Mouse (Mus musculus) intestine, embryonic 16.5 days (tissue): Measurements from ENCODE around the gene Rnf151. TPM values are rescaled to one million over a fixed set of nuclear protein-coding genes. Genes with fewer than 3 reads are reported as not detected.
"Not testable (repeated sequence)": the region's sequence is repeated elsewhere in the genome, so short reads cannot be mapped to it uniquely, and the experiment has no call there.

Source experiments
- ATAC-seq: fragments of 200-750 bp; cut with Nextera tagmentation; 2 replicates; pipeline ENCODE4 v1.8.0; 2017; ENCODE audit warnings: moderate TSS enrichment, moderate library complexity
- H3K27ac ChIP-seq: fragments of 300-500 bp; sonication (generic); 2 replicates; pipeline ENCODE4 v1.5.1; 2014; ENCODE audit warnings: mild to moderate bottlenecking, low read length
- H3K27me3 ChIP-seq: fragments of 300-500 bp; sonication (generic); replicated peaks from 2 replicates; pipeline ENCODE4 v1.6.1; 2014; ENCODE audit warnings: low read length, control low read depth, mixed read lengths; ENCODE audit not compliant: control insufficient read depth, insufficient read depth
- H3K36me3 ChIP-seq: fragments of 300-500 bp; sonication (generic); 2 replicates; pipeline ENCODE4 v1.6.1; 2014; ENCODE audit warnings: low read length, control low read depth; ENCODE audit not compliant: control insufficient read depth, insufficient read depth
- H3K4me1 ChIP-seq: fragments of 300-500 bp; sonication (generic); 2 replicates; pipeline ENCODE4 v1.6.1; 2014; ENCODE audit warnings: low read length, control low read depth, mixed read lengths; ENCODE audit not compliant: control insufficient read depth, insufficient read depth
- H3K4me2 ChIP-seq: fragments of 300-500 bp; sonication (generic); 2 replicates; pipeline ENCODE4 v1.6.1; 2014; ENCODE audit warnings: low read depth, low read length, control low read depth
- H3K4me3 ChIP-seq: fragments of 300-500 bp; sonication (generic); 2 replicates; pipeline ENCODE4 v1.5.1; 2014; ENCODE audit warnings: mild to moderate bottlenecking, low read length
- H3K9ac ChIP-seq: fragments of 300-500 bp; sonication (generic); 2 replicates; pipeline ENCODE4 v1.6.1; 2014; ENCODE audit warnings: low read depth, low read length
- H3K9me3 ChIP-seq: fragments of 300-500 bp; sonication (generic); 2 replicates; pipeline ENCODE4 v1.6.1; 2016; ENCODE audit warnings: low read length, control low read depth; ENCODE audit not compliant: control insufficient read depth
- WGBS: fragments of 180-500 bp; shearing (Covaris S2); extraction: QIAGEN DNeasy Blood & Tissue Kit; methylation state at CpG from one replicate; pipeline ENCODE4 v1.1.7; 2014; 5-methylcytosine and 5-hydroxymethylcytosine counted together
- polyA plus RNA-seq: library from polyadenylated mRNA; unstranded; fragments of >200 nt; fragmentation: Nextera tagmentation; extraction: Ambion mirVana; gene quantifications from 2 replicates; pipeline ENCODE4 v1.2.1, GENCODE M21; 2015

Gene Rnf151
- polyA plus RNA-seq, 1 experiment from 2014 or later: not detected

- H3K4me1 ChIP-seq: peaks cover 16% of the 10 kb centered on the region
- WGBS: 1% methylated on average over 15 of the region's 15 CpGs
- no peaks in the 10 kb centered on the region for H3K27me3 ChIP-seq
- peak overlapping the region; percentile 89 for H3K9ac ChIP-seq
- H3K36me3 ChIP-seq: peaks cover 7% of the 10 kb centered on the region
- H3K9me3 ChIP-seq: no peaks in the 10 kb centered on the region
- H3K4me3 ChIP-seq: peak overlapping the region; percentile 89
- peak overlapping the region; percentile 58 for H3K4me2 ChIP-seq
- peak overlapping the region; percentile 90 for H3K27ac ChIP-seq
- peak; percentile 16; the same call in 1 of the 2 replicates for ATAC-seq
Measured at GRCm38 (mm10) chr17:24723881-24724180, 6.0 kb upstream of the Rnf151 start.

- WGBS: 2% methylated on average over 12 of the region's 12 CpGs
- Histone ChIP-seq H3K36me3 (peaks cover 7% of the 10 kb centered on the region), H3K4me2 (peak overlapping the region; percentile 58), H3K9me3 (no peaks in the 10 kb centered on the region), H3K27ac (peak overlapping the region; percentile 90), H3K27me3 (no peaks in the 10 kb centered on the region), H3K4me3 (peak overlapping the region; percentile 89), H3K9ac (peak overlapping the region; percentile 89), H3K4me1 (peaks cover 19% of the 10 kb centered on the region)
- no peak for ATAC-seq
Measured at GRCm38 (mm10) chr17:24723122-24723880, 5.4 kb upstream of the Rnf151 start.

- Histone ChIP-seq H3K4me3 (peak overlapping the region; percentile 89), H3K4me1 (peaks cover 19% of the 10 kb centered on the region), H3K27me3 (no peaks in the 10 kb centered on the region), H3K9ac (peak overlapping the region; percentile 60), H3K27ac (peak overlapping the region; percentile 23; the same call in 1 of the 2 replicates), H3K4me2 (peak overlapping the region; percentile 58), H3K9me3 (no peaks in the 10 kb centered on the region), H3K36me3 (peaks cover 7% of the 10 kb centered on the region)
- WGBS: 33% methylated on average over 13 of the region's 13 CpGs
- ATAC-seq: no peak
Measured at GRCm38 (mm10) chr17:24722220-24722924, 4.5 kb upstream of the Rnf151 start.

GRCm38 (mm10) chr17:24721383-24721955 lies 3.6 kb upstream of the Rnf151 start:
- Histone ChIP-seq H3K9ac (peak overlapping the region; percentile 69), H3K4me2 (peak overlapping the region; percentile 58), H3K4me1 (peaks cover 19% of the 10 kb centered on the region), H3K4me3 (peak overlapping the region; percentile 89)
- not testable (repeated sequence) for H3K27me3 ChIP-seq, ATAC-seq, H3K27ac ChIP-seq, H3K9me3 ChIP-seq, H3K36me3 ChIP-seq
- WGBS: 49% methylated on average over 7 of the region's 7 CpGs

- Histone ChIP-seq H3K4me1 (peaks cover 19% of the 10 kb centered on the region), H3K4me2 (peak overlapping the region; percentile 58), H3K9ac (peak overlapping the region; percentile 69), H3K27ac (0 out of 2 replicates have a peak overlapping the region, but pooled peaks have one; percentile 80), H3K4me3 (peak overlapping the region; percentile 89)
- ATAC-seq, H3K36me3 ChIP-seq, H3K9me3 ChIP-seq, H3K27me3 ChIP-seq: not testable (repeated sequence)
- 0% methylated on average over 11 of the region's 11 CpGs for WGBS
Measured at GRCm38 (mm10) chr17:24720616-24721015, 2.8 kb upstream of the Rnf151 start.

GRCm38 (mm10) chr17:24719494-24720222 lies 1.8 kb upstream of the Rnf151 start:
- H3K36me3 ChIP-seq: peaks cover 7% of the 10 kb centered on the region
- peak overlapping the region; percentile 89 for H3K4me3 ChIP-seq
- no peaks in the 10 kb centered on the region for H3K9me3 ChIP-seq
- peak overlapping the region; percentile 58 for H3K4me2 ChIP-seq
- H3K4me1 ChIP-seq: peaks cover 19% of the 10 kb centered on the region
- H3K27ac ChIP-seq: peak overlapping the region; percentile 81
- H3K27me3 ChIP-seq: no peaks in the 10 kb centered on the region
- peak; percentile 96 for ATAC-seq
- under 1% methylated on average over 61 of the region's 61 CpGs for WGBS
- peak overlapping the region; percentile 96 for H3K9ac ChIP-seq

- Histone ChIP-seq H3K4me3 (peak overlapping the region; percentile 89), H3K4me2 (peak overlapping the region; percentile 57), H3K4me1 (peaks cover 19% of the 10 kb centered on the region), H3K9ac (peak overlapping the region; percentile 96)
- H3K27me3 ChIP-seq, H3K27ac ChIP-seq, H3K36me3 ChIP-seq, H3K9me3 ChIP-seq, ATAC-seq: not testable (repeated sequence)
- WGBS: 59% methylated on average over 5 of the region's 5 CpGs
Measured at GRCm38 (mm10) chr17:24718938-24719337, 1.1 kb upstream of the Rnf151 start.

- no peaks in the 10 kb centered on the region for H3K27me3 ChIP-seq
- 98% methylated on average over 15 of the region's 15 CpGs for WGBS
- no peaks in the 10 kb centered on the region for H3K9me3 ChIP-seq
- H3K4me3 ChIP-seq: no peak overlapping the region
- no peak overlapping the region for H3K4me2 ChIP-seq
- peaks cover 5% of the 10 kb centered on the region; the same call in 1 of the 2 replicates for H3K4me1 ChIP-seq
- no peak overlapping the region for H3K9ac ChIP-seq
- no peak for ATAC-seq
- H3K27ac ChIP-seq: no peak overlapping the region
- H3K36me3 ChIP-seq: no peaks in the 10 kb centered on the region
Measured at GRCm38 (mm10) chr17:24716166-24716682, 1.6 kb downstream of the Rnf151 start.

GRCm38 (mm10) chr17:24715556-24715955 lies 2.3 kb downstream of the Rnf151 start:
- Histone ChIP-seq H3K4me1 (peaks cover 5% of the 10 kb centered on the region; the same call in 1 of the 2 replicates), H3K27me3 (no peaks in the 10 kb centered on the region), H3K4me3 (no peak overlapping the region), H3K9ac (no peak overlapping the region), H3K9me3 (no peaks in the 10 kb centered on the region), H3K4me2 (no peak overlapping the region), H3K27ac (no peak overlapping the region), H3K36me3 (no peaks in the 10 kb centered on the region)
- WGBS: 74% methylated on average over 6 of the region's 6 CpGs
- ATAC-seq: no peak
